Mouse (Mus musculus) embryonic facial prominence, embryonic 10.5 days (tissue): Measurements from ENCODE around the gene Tnnt1. TPM values are rescaled to one million over a fixed set of nuclear protein-coding genes. Genes with fewer than 3 reads are reported as not detected.

Source experiments
- polyA plus RNA-seq: library from polyadenylated mRNA; unstranded; fragments of >200 nt; fragmentation: Nextera tagmentation; extraction: Ambion mirVana; gene quantifications from 2 replicates; pipeline ENCODE4 v1.2.1, GENCODE M21; 2016

Gene Tnnt1
- polyA plus RNA-seq, 1 experiment from 2014 or later = 10.4 TPM

Other genes starting within 250 kb of the Tnnt1 start
- gene Ncr1, start 178.7 kb downstream of the Tnnt1 start, polyA plus RNA-seq = not detected in 2 replicates
- 0.24 and 0.31 TPM in 2 replicates for gene Gp6, start 118.6 kb downstream of the Tnnt1 start, polyA plus RNA-seq
- 35.5 and 36.9 TPM in 2 replicates for gene Rdh13, start 70.7 kb downstream of the Tnnt1 start, polyA plus RNA-seq
- gene Eps8l1, start 55.7 kb downstream of the Tnnt1 start, polyA plus RNA-seq = 4.8 and 5.3 TPM in 2 replicates
- gene Ppp1r12c, start 14.7 kb downstream of the Tnnt1 start, polyA plus RNA-seq = 35.5 and 40.5 TPM in 2 replicates
- gene Tnni3, start 7.8 kb upstream of the Tnnt1 start, polyA plus RNA-seq = 2.7 and 3.6 TPM in 2 replicates
- 1.9 and 3.0 TPM in 2 replicates for gene Dnaaf3, start 16.1 kb upstream of the Tnnt1 start, polyA plus RNA-seq
- 4.3 and 5.6 TPM in 2 replicates for gene Syt5, start 31.2 kb upstream of the Tnnt1 start, polyA plus RNA-seq
- not detected in 2 replicates for gene Ptprh, start 87.7 kb upstream of the Tnnt1 start, polyA plus RNA-seq
- gene Tmem86b, start 115.0 kb upstream of the Tnnt1 start, polyA plus RNA-seq = 1.9 and 2.1 TPM in 2 replicates
- gene Ppp6r1, start 142.6 kb upstream of the Tnnt1 start, polyA plus RNA-seq = 9.3 and 11.0 TPM in 2 replicates
- gene Hspbp1, start 168.7 kb upstream of the Tnnt1 start, polyA plus RNA-seq = 131 and 136 TPM in 2 replicates
- 2.0 and 2.2 TPM in 2 replicates for gene Brsk1, start 174.2 kb upstream of the Tnnt1 start, polyA plus RNA-seq
- gene Tmem150b, start 208.9 kb upstream of the Tnnt1 start, polyA plus RNA-seq = 0.14 and 0.20 TPM in 2 replicates
- 102 and 103 TPM in 2 replicates for gene Kmt5c, start 223.7 kb upstream of the Tnnt1 start, polyA plus RNA-seq
- 42.5 and 46.0 TPM in 2 replicates for gene Cox6b2, start 236.7 kb upstream of the Tnnt1 start, polyA plus RNA-seq